Mouse (Mus musculus) left cerebral cortex, postnatal 10 days (tissue): Measurements from ENCODE around the gene Galk1. TPM values are rescaled to one million over a fixed set of nuclear protein-coding genes. Genes with fewer than 3 reads are reported as not detected.
"Not testable (repeated sequence)": the region's sequence is repeated elsewhere in the genome, so short reads cannot be mapped to it uniquely, and the experiment has no call there.

Source experiments
- DNase-seq, 2 experiments: peaks; one replicate each; pipeline ENCODE4 v3.0.0; 2021 to 2022; ENCODE audit warnings: low spot score in 2 of 2, mixed read lengths in 1 of 2; ENCODE audit errors: extremely low spot score in 1 of 2
- intact Hi-C: fragments of 180-260 bp; cut with DNase I; formaldehyde crosslinking; loops from one replicate; pipeline ENCODE4 v1.15.1; 2025
- total RNA-seq, 2 experiments: library from RNA; stranded (reverse); gene quantifications; 2 replicates each; pipeline ENCODE4 v1.2.3; 2021

The Galk1 gene
- total RNA-seq, 2 experiments from 2014 or later = 25.6 to 28.1 TPM

- intact Hi-C loops, DNase-seq: not testable (repeated sequence)
Observed at GRCm38 (mm10) chr11:116018867-116019266, 6.3 kb upstream of the Galk1 start.

GRCm38 (mm10) chr11:116018106-116018505 lies 5.6 kb upstream of the Galk1 start:
- intact Hi-C loops = no loop called here
- DNase-seq = peak in 1 of 2 experiments; percentile 46

- DNase-seq = no peak
Observed at GRCm38 (mm10) chr11:116014821-116015220, 2.3 kb upstream of the Galk1 start.

GRCm38 (mm10) chr11:116011529-116012261 lies 824 bp downstream of the Galk1 start:
- intact Hi-C loops = no loop called here

More at GRCm38 (mm10) chr11:116014821-116015220, 2.3 kb upstream of the Galk1 start:
- intact Hi-C loops = no loop called here

GRCm38 (mm10) chr11:116010948-116011347 lies 1.6 kb downstream of the Galk1 start:
- intact Hi-C loops = no loop called here
- no peak for DNase-seq

More at GRCm38 (mm10) chr11:116011529-116012261, 824 bp downstream of the Galk1 start:
- DNase-seq = no peak

GRCm38 (mm10) chr11:116010146-116010545 lies 2.4 kb downstream of the Galk1 start:
- no peak for DNase-seq
- intact Hi-C loops = no loop called here

GRCm38 (mm10) chr11:116009661-116010060 lies 2.9 kb downstream of the Galk1 start:
- intact Hi-C loops = no loop called here
- DNase-seq = no peak

GRCm38 (mm10) chr11:116008832-116009375 lies 3.6 kb downstream of the Galk1 start:
- no peak for DNase-seq
- intact Hi-C loops = no loop called here

- intact Hi-C loops = no loop called here
- no peak for DNase-seq
Observed at GRCm38 (mm10) chr11:116008411-116008810, 4.1 kb downstream of the Galk1 start.

GRCm38 (mm10) chr11:116007095-116007850 lies 5.2 kb downstream of the Galk1 start:
- intact Hi-C loops = no loop called here

GRCm38 (mm10) chr11:116005701-116006419 lies 6.7 kb downstream of the Galk1 start:
- intact Hi-C loops = no loop called here
- DNase-seq = no peak

More at GRCm38 (mm10) chr11:116007095-116007850, 5.2 kb downstream of the Galk1 start:
- DNase-seq = no peak

- DNase-seq = peak in 1 of 2 experiments; percentile 89
- intact Hi-C loops = no loop called here
Observed at GRCm38 (mm10) chr11:116004840-116005700, 7.4 kb downstream of the Galk1 start.

GRCm38 (mm10) chr11:116004186-116004823 lies 8.2 kb downstream of the Galk1 start:
- DNase-seq = no peak
- intact Hi-C loops = no loop called here

GRCm38 (mm10) chr11:116002894-116003293 lies 9.6 kb downstream of the Galk1 start:
- intact Hi-C loops = no loop called here

GRCm38 (mm10) chr11:116001725-116002124 lies 10.8 kb downstream of the Galk1 start:
- intact Hi-C loops = no loop called here
- DNase-seq = no peak

More at GRCm38 (mm10) chr11:116002894-116003293, 9.6 kb downstream of the Galk1 start:
- DNase-seq = no peak

GRCm38 (mm10) chr11:116000607-116001006 lies 11.9 kb downstream of the Galk1 start:
- intact Hi-C loops = no loop called here
- DNase-seq = no peak

- intact Hi-C loops = loop anchor here (2.0 to 10.0 kb wide), 2 partner anchors 61 to 265 kb away; no protein-coding TSS in a partner anchor
- DNase-seq = peak; percentile 70 to 81
Observed at GRCm38 (mm10) chr11:115999538-116000143, 12.9 kb downstream of the Galk1 start.
